42 mouse cellular contexts compared by ENCODE assay signal in the genomic region with DNA sequence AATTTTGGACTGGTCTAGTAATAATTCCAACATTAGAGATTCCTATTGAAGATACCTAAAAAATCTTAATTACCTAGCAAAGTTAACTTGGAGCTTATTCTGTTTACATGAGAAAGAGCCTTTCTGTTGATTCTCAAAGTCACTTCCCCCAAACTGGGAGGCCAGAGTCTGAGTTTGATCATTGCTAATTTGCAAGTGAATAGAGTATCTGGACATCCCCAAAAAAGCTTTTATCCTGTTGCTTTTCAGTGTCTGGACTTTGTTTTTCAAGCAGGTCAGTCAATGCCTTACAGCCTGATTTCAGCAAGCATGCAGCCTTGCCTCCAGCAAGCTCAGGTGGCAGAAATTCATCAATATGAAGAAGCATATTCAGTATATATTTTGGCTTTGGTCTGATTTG. TPM values are rescaled to one million over a fixed set of nuclear protein-coding genes. Genes with fewer than 3 reads are reported as not detected.
"Had no signal": no experiment of that assay in that cellular context is flagged by ENCODE, and none has a peak within 500 bp of the region (broad histone marks: within the 10 kb centered on the region; RNA-seq: fewer than 3 reads in every experiment).

No protein-coding gene starts in this region.

- H3K27me3 ChIP-seq: heart, embryonic 12.5 days; hindbrain, embryonic 13.5 days; hindbrain, embryonic 15.5 days; kidney, embryonic 15.5 days; limb, embryonic 13.5 days; limb, embryonic 15.5 days; liver, embryonic 12.5 days had no signal

- H3K27ac ChIP-seq: gastrocnemius, adult 2 months; heart, adult 2 months; heart, embryonic 10.5 days; hindbrain, embryonic 13.5 days; hindbrain, embryonic 15.5 days; hindbrain, postnatal 0 days; kidney, embryonic 15.5 days; kidney, postnatal 0 days; layer of hippocampus, adult 2 months; limb, embryonic 13.5 days; limb, embryonic 15.5 days; liver, embryonic 12.5 days; liver, embryonic 14.5 days had no signal

- H3K4me1 ChIP-seq: heart, embryonic 10.5 days; heart, embryonic 12.5 days; hindbrain, embryonic 13.5 days; hindbrain, embryonic 15.5 days; kidney, embryonic 15.5 days; limb, embryonic 13.5 days; limb, embryonic 15.5 days; liver, embryonic 12.5 days had no signal

- H3K36me3 ChIP-seq: heart, embryonic 10.5 days; heart, embryonic 12.5 days; hindbrain, embryonic 13.5 days; hindbrain, embryonic 15.5 days; kidney, embryonic 15.5 days; limb, embryonic 13.5 days; limb, embryonic 15.5 days; liver, embryonic 12.5 days had no signal

- H3K4me3 ChIP-seq: gastrocnemius, adult 2 months; heart, adult 2 months; heart, embryonic 10.5 days; heart, embryonic 12.5 days; hindbrain, embryonic 13.5 days; hindbrain, embryonic 15.5 days; kidney, embryonic 15.5 days; layer of hippocampus, adult 2 months; limb, embryonic 13.5 days; limb, embryonic 15.5 days; liver, embryonic 12.5 days had no signal

- DNase-seq: gastrocnemius, adult 2 months; gastrocnemius, postnatal 10 days; gastrocnemius, postnatal 25 days; heart, adult 2 months; heart, postnatal 10 days; heart, postnatal 4 days; kidney, adult 11 months; kidney, adult 2 months; kidney, adult 9 months; kidney, postnatal 14 days; kidney, postnatal 36 days; layer of hippocampus, postnatal 36 days; left cerebral cortex, postnatal 4 days had no signal

RNA-seq across cellular contexts. Expression of a gene that starts 51.2 kb away (rescaled TPM):
- total RNA-seq: gastrocnemius, adult 2 months; gastrocnemius, postnatal 10 days; gastrocnemius, postnatal 25 days; gastrocnemius, postnatal 4 days; granulocyte monocyte progenitor cell, adult 5-6 weeks; heart, adult 2 months; heart, postnatal 10 days; heart, postnatal 25 days; heart, postnatal 4 days; hindbrain, postnatal 0 days; layer of hippocampus, adult 2 months; layer of hippocampus, postnatal 14 days; layer of hippocampus, postnatal 36 days; left cerebral cortex, adult 18-20 months; left cerebral cortex, adult 8-10 months; left cerebral cortex, postnatal 10 days; left cerebral cortex, postnatal 25 days; left cerebral cortex, postnatal 4 days; liver, adult 2 months had no signal
- polyA plus RNA-seq: heart, adult 2 months; heart, embryonic 10.5 days; heart, embryonic 12.5 days; heart, embryonic 14.5 days; heart, embryonic 16.5 days; hindbrain, embryonic 11.5 days; hindbrain, embryonic 13.5 days; hindbrain, embryonic 15.5 days; hindbrain, postnatal 0 days; intestine, embryonic 14.5 days; intestine, embryonic 16.5 days; kidney, adult 2 months; kidney, embryonic 15.5 days; kidney, postnatal 0 days; large intestine, adult 2 months; limb, embryonic 11.5 days; limb, embryonic 13.5 days; limb, embryonic 15.5 days; liver, adult 2 months; liver, embryonic 12.5 days; liver, embryonic 14.5 days; liver, embryonic 16.5 days had no signal
